Mouse (Mus musculus): ENCODE measurements around the gene Ctnnal1.

GRCm38 (mm10) chr4:56867761-56868160 lies 2.8 kb upstream of the Ctnnal1 start:
- TF ChIP-seq CTCF (IDR thresholded peaks at IDR 0.05; ENCODE audit: extremely low read depth, insufficient read depth, low read length) = no peak
- no peak for TF ChIP-seq POLR2A (IDR thresholded peaks at IDR 0.05; ENCODE audit: extremely low read depth, insufficient read depth, low read length)
